Mouse (Mus musculus): ENCODE results near the gene Hpse.

The Hpse gene

GRCm38 (mm10) chr5:100719235-100720088 lies at the start of gene Hpse:
Hpse (minus strand) TSS chr5:100719716.
- in situ Hi-C loops (cut with MboI; ENCODE audit: low sequenced_read_pairs), result no loop called here

- in situ Hi-C loops (cut with MboI; ENCODE audit: low sequenced_read_pairs), result no loop called here
These were observed 46.5 kb upstream of the Hpse start for GRCm38 (mm10) chr5:100766026-100766425.

GRCm38 (mm10) chr5:100761736-100762135 lies 42.2 kb upstream of the Hpse start:
- in situ Hi-C loops (cut with MboI; ENCODE audit: low sequenced_read_pairs), result no loop called here

GRCm38 (mm10) chr5:100760049-100760663 lies 40.6 kb upstream of the Hpse start:
- in situ Hi-C loops (cut with MboI; ENCODE audit: low sequenced_read_pairs), result no loop called here

- in situ Hi-C loops (cut with MboI; ENCODE audit: low sequenced_read_pairs), result no loop called here
These were observed 38.6 kb upstream of the Hpse start for GRCm38 (mm10) chr5:100758121-100758520.

- in situ Hi-C loops (cut with MboI; ENCODE audit: low sequenced_read_pairs), result no loop called here
These were observed 33.9 kb upstream of the Hpse start for GRCm38 (mm10) chr5:100753407-100753806.

- in situ Hi-C loops (cut with MboI; ENCODE audit: low sequenced_read_pairs), result no loop called here
These were observed 32.1 kb upstream of the Hpse start for GRCm38 (mm10) chr5:100751655-100752054.

- in situ Hi-C loops (cut with MboI; ENCODE audit: low sequenced_read_pairs), result no loop called here
These were observed 31.2 kb upstream of the Hpse start for GRCm38 (mm10) chr5:100750617-100751255.

GRCm38 (mm10) chr5:100738802-100739201 lies 19.3 kb upstream of the Hpse start:
- in situ Hi-C loops (cut with MboI; ENCODE audit: low sequenced_read_pairs), result no loop called here

- in situ Hi-C loops (cut with MboI; ENCODE audit: low sequenced_read_pairs), result no loop called here
These were observed 17.4 kb upstream of the Hpse start for GRCm38 (mm10) chr5:100736919-100737318.

- in situ Hi-C loops (cut with MboI; ENCODE audit: low sequenced_read_pairs), result no loop called here
These were observed 15.0 kb upstream of the Hpse start for GRCm38 (mm10) chr5:100734535-100734934.

GRCm38 (mm10) chr5:100728757-100729156 lies 9.2 kb upstream of the Hpse start:
- in situ Hi-C loops (cut with MboI; ENCODE audit: low sequenced_read_pairs), result no loop called here

GRCm38 (mm10) chr5:100726001-100726400 lies 6.5 kb upstream of the Hpse start:
- in situ Hi-C loops (cut with MboI; ENCODE audit: low sequenced_read_pairs), result no loop called here

- in situ Hi-C loops (cut with MboI; ENCODE audit: low sequenced_read_pairs), result no loop called here
These were observed 2.8 kb downstream of the Hpse start for GRCm38 (mm10) chr5:100716762-100717161.

GRCm38 (mm10) chr5:100711219-100711618 lies 8.3 kb downstream of the Hpse start:
- in situ Hi-C loops (cut with MboI; ENCODE audit: low sequenced_read_pairs), result no loop called here

- in situ Hi-C loops (cut with MboI; ENCODE audit: low sequenced_read_pairs), result no loop called here
These were observed 9.5 kb downstream of the Hpse start for GRCm38 (mm10) chr5:100710012-100710411.

GRCm38 (mm10) chr5:100709035-100709434 lies 10.5 kb downstream of the Hpse start:
- in situ Hi-C loops (cut with MboI; ENCODE audit: low sequenced_read_pairs), result no loop called here

- in situ Hi-C loops (cut with MboI; ENCODE audit: low sequenced_read_pairs), result no loop called here
These were observed 12.8 kb downstream of the Hpse start for GRCm38 (mm10) chr5:100706675-100707074.

GRCm38 (mm10) chr5:100704272-100704671 lies 15.2 kb downstream of the Hpse start:
- in situ Hi-C loops (cut with MboI; ENCODE audit: low sequenced_read_pairs), result no loop called here

GRCm38 (mm10) chr5:100702325-100702724 lies 17.2 kb downstream of the Hpse start:
- in situ Hi-C loops (cut with MboI; ENCODE audit: low sequenced_read_pairs), result no loop called here

- in situ Hi-C loops (cut with MboI; ENCODE audit: low sequenced_read_pairs), result no loop called here
These were observed 18.5 kb downstream of the Hpse start for GRCm38 (mm10) chr5:100700861-100701620.

All from CH12F3 (cell line).